8 mouse cellular contexts compared by ENCODE assay signal in genomic region chr6:120464406-120464939, GRCm38 (mm10). TPM values are rescaled to one million over a fixed set of nuclear protein-coding genes. Genes with fewer than 3 reads are reported as not detected.
DNase-seq lines count a peak whose midpoint lies in the region; ATAC-seq and TF ChIP-seq lines count a peak whose summit lies in the region.

No protein-coding gene starts in this region.

- WGBS in kidney, postnatal 0 days, result 39% methylated on average over 9 of the region's 9 CpGs
- 62% methylated on average over 9 of the region's 9 CpGs for WGBS in forebrain, embryonic 10.5 days
- 33% methylated on average over 9 of the region's 9 CpGs for WGBS in liver, embryonic 12.5 days (ENCODE audit: insufficient replicate concordance)

- ATAC-seq in kidney, postnatal 0 days (replicated peaks; ENCODE audit: low FRiP score, low read depth), result no peak
- no peak for ATAC-seq in liver, embryonic 12.5 days

- peak overlapping the region; percentile 64 for H3K4me3 ChIP-seq in kidney, postnatal 0 days (replicated peaks; ENCODE audit: low read depth, low read length)
- H3K4me3 ChIP-seq in MEL (ENCODE audit: control insufficient read depth in 1 of 2, insufficient read depth in 1 of 2, low read depth in 2 of 2, low read length in 2 of 2), result peak overlapping the region; percentile 88
- peak overlapping the region; percentile 70 for H3K4me3 ChIP-seq in forebrain, embryonic 10.5 days
- peak overlapping the region; percentile 80 for H3K4me3 ChIP-seq in liver, embryonic 12.5 days

- H3K4me2 ChIP-seq in kidney, postnatal 0 days (ENCODE audit: low read length), result peak overlapping the region; percentile 89
- H3K4me2 ChIP-seq in liver, embryonic 12.5 days, result peak overlapping the region; percentile 98

- no peak overlapping the region for H3K9ac ChIP-seq in kidney, postnatal 0 days (ENCODE audit: low read depth, low read length)
- peak overlapping the region; percentile 93 for H3K9ac ChIP-seq in MEL (ENCODE audit: control insufficient read depth, low read depth, low read length, poor library complexity, severe bottlenecking)
- H3K9ac ChIP-seq in liver, embryonic 12.5 days, result peak overlapping the region; percentile 85

- 0 out of 2 replicates have a peak, but pooled peaks cover 9% of the 10 kb centered on the region for H3K4me1 ChIP-seq in kidney, postnatal 0 days (replicated peaks; ENCODE audit: insufficient read depth, low read length)
- peaks cover 23 to 35% of the 10 kb centered on the region in 2 experiments for H3K4me1 ChIP-seq in MEL (ENCODE audit: control insufficient read depth in 1 of 2, insufficient read depth in 2 of 2, low read length in 2 of 2)
- peaks cover 19% of the 10 kb centered on the region for H3K4me1 ChIP-seq in forebrain, embryonic 10.5 days
- peaks cover 61% of the 10 kb centered on the region for H3K4me1 ChIP-seq in liver, embryonic 12.5 days

- TF ChIP-seq CTCF in kidney, postnatal 0 days (IDR thresholded peaks at IDR 0.05; ENCODE audit: low read depth), result no peak
- no peak for TF ChIP-seq CTCF in MEL (IDR thresholded peaks at IDR 0.05 in 2 of 3, conservative IDR thresholded peaks at IDR 0.05 in 1 of 3; ENCODE audit: control insufficient read depth in 1 of 3, insufficient read depth in 1 of 3, low read depth in 2 of 3, low read length in 3 of 3, poor library complexity in 1 of 3, severe bottlenecking in 1 of 3)

- TF ChIP-seq POLR2A in MEL (IDR thresholded peaks at IDR 0.05; ENCODE audit: control insufficient read depth in 1 of 2, insufficient read depth in 1 of 2, low read depth in 1 of 2, low read length in 2 of 2, poor library complexity in 1 of 2), result no peak

- H3K27me3 ChIP-seq in kidney, postnatal 0 days (ENCODE audit: insufficient read depth, low read length), result no peaks in the 10 kb centered on the region
- no peaks in the 10 kb centered on the region for H3K27me3 ChIP-seq in MEL (ENCODE audit: control insufficient read depth in 1 of 2, insufficient read depth in 2 of 2, low read length in 2 of 2)
- peaks cover 54% of the 10 kb centered on the region for H3K27me3 ChIP-seq in forebrain, embryonic 10.5 days (ENCODE audit: poor library complexity, severe bottlenecking)
- H3K27me3 ChIP-seq in liver, embryonic 12.5 days (replicated peaks), result peaks cover 15% of the 10 kb centered on the region

- H3K27ac ChIP-seq in kidney, postnatal 0 days, result no peak overlapping the region
- H3K27ac ChIP-seq in MEL (ENCODE audit: control insufficient read depth, low read depth, low read length), result peak overlapping the region; percentile 32
- H3K27ac ChIP-seq in forebrain, embryonic 10.5 days, result no peak overlapping the region
- peak overlapping the region; percentile 57 for H3K27ac ChIP-seq in liver, embryonic 12.5 days

- no peak for TF ChIP-seq RAD21 in MEL (IDR thresholded peaks at IDR 0.05; ENCODE audit: low read depth, low read length)

- TF ChIP-seq EP300 in MEL (IDR thresholded peaks at IDR 0.05; ENCODE audit: low read depth in 1 of 2, low read length in 2 of 2), result no peak

- no peaks in the 10 kb centered on the region for H3K9me3 ChIP-seq in kidney, postnatal 0 days (replicated peaks; ENCODE audit: low read length)
- no peaks in the 10 kb centered on the region for H3K9me3 ChIP-seq in MEL (replicated peaks; ENCODE audit: insufficient read depth, low read length)
- H3K9me3 ChIP-seq in forebrain, embryonic 10.5 days, result no peaks in the 10 kb centered on the region
- H3K9me3 ChIP-seq in liver, embryonic 12.5 days (replicated peaks), result no peaks in the 10 kb centered on the region

- H3K79me2 ChIP-seq in MEL (ENCODE audit: control insufficient read depth, insufficient read depth, low read length, poor library complexity), result peaks cover 44% of the 10 kb centered on the region

- H3K36me3 ChIP-seq in kidney, postnatal 0 days (ENCODE audit: insufficient read depth, low read length), result no peaks in the 10 kb centered on the region
- peaks cover 0 to 34% of the 10 kb centered on the region in 2 experiments; a peak in 2 of 4 replicates for H3K36me3 ChIP-seq in MEL (ENCODE audit: control insufficient read depth in 1 of 2, insufficient read depth in 2 of 2, low read length in 2 of 2)
- H3K36me3 ChIP-seq in forebrain, embryonic 10.5 days (replicated peaks), result no peaks in the 10 kb centered on the region
- no peaks in the 10 kb centered on the region for H3K36me3 ChIP-seq in liver, embryonic 12.5 days

- no peak for DNase-seq in kidney, postnatal 0 days (ENCODE audit: low spot score)
- DNase-seq in kidney, adult 8-10 months, result no peak
- no peak for DNase-seq in MEL (ENCODE audit: low read depth, low spot score)
- no peak for DNase-seq in forebrain, embryonic 10.5 days (ENCODE audit: extremely low spot score, low spot score)
- no peak for DNase-seq in layer of hippocampus, adult 18-20 months (ENCODE audit: low spot score in 2 of 2)
- DNase-seq in natural killer cell, adult 2 months (ENCODE audit: low spot score in 2 of 2), result no peak
- DNase-seq in gastrocnemius, postnatal 25 days, result no peak

TF ChIP-seq in MEL, 35 proteins besides CTCF, POLR2A, EP300 and RAD21:
- TF ChIP-seq POLR2AphosphoS2 (IDR thresholded peaks at IDR 0.05; ENCODE audit: low read length), result no peak
- no peak for TF ChIP-seq USF1 (IDR thresholded peaks at IDR 0.05; ENCODE audit: low read depth, low read length)
- TF ChIP-seq RCOR1 (IDR thresholded peaks at IDR 0.05; ENCODE audit: low read depth, low read length), result no peak; the same call in 1 of the 2 replicates
- 0 out of 2 replicates have a peak, but pooled peaks have one; percentile 10 for TF ChIP-seq GATA1 (IDR thresholded peaks at IDR 0.05; ENCODE audit: low read depth, low read length)
- peak; percentile 6; the same call in 1 of the 2 replicates for TF ChIP-seq SIN3A (IDR thresholded peaks at IDR 0.05; ENCODE audit: low read length)
- no peak for TF ChIP-seq POLR2AphosphoS5 (IDR thresholded peaks at IDR 0.05; ENCODE audit: borderline replicate concordance, low read depth, low read length)
- TF ChIP-seq MEF2A (IDR thresholded peaks at IDR 0.05; ENCODE audit: extremely low read depth, insufficient replicate concordance, low read depth, low read length, poor library complexity, severe bottlenecking), result no peak
- no peak for TF ChIP-seq SMC3 (IDR thresholded peaks at IDR 0.05; ENCODE audit: low read depth, low read length)

RNA-seq across cellular contexts. Expression of gene Il17ra, which starts 1.4 kb away (rescaled TPM):
- 3.8 and 5.2 TPM in 2 replicates for polyA plus RNA-seq in kidney, postnatal 0 days (2015; fragmentation: Nextera tagmentation; extraction: Ambion mirVana)
- total RNA-seq in MEL (2012; rRNA removed), result 18.0 and 19.5 TPM in 2 replicates
- 10 to 100 TPM in 1 of 2 experiments, not detected in 1; 43.3 TPM for polyA plus RNA-seq in MEL (2012; ENCODE audit: insufficient read depth in 1 of 2, insufficient read length in 2 of 2, low read depth in 1 of 2, low replicate concordance in 2 of 2, missing spikeins in 1 of 2)
- polyA plus RNA-seq in forebrain, embryonic 10.5 days (2016; fragmentation: Nextera tagmentation; extraction: Ambion mirVana), result 4.1 and 4.4 TPM in 2 replicates
- polyA plus RNA-seq in liver, embryonic 12.5 days (2016; fragmentation: Nextera tagmentation; extraction: Ambion mirVana), result 13.3 and 14.8 TPM in 2 replicates
- 1 to 10 TPM; 8.7 to 8.8 TPM for total RNA-seq in layer of hippocampus, adult 18-20 months (2021)
- total RNA-seq in gastrocnemius, postnatal 25 days (2021), result 1 to 10 TPM; 1.2 to 1.4 TPM

RNA-seq across cellular contexts. Expression of gene Tmem121b, which starts 29.1 kb away (rescaled TPM):
- polyA plus RNA-seq in kidney, postnatal 0 days (2015; fragmentation: Nextera tagmentation; extraction: Ambion mirVana), result 0.12 and 0.13 TPM in 2 replicates
- not detected in 2 replicates for total RNA-seq in MEL (2012; rRNA removed)
- under 1 TPM in 1 of 2 experiments, not detected in 1; 0.18 TPM for polyA plus RNA-seq in MEL (2012; ENCODE audit: insufficient read depth in 1 of 2, insufficient read length in 2 of 2, low read depth in 1 of 2, low replicate concordance in 2 of 2, missing spikeins in 1 of 2)
- polyA plus RNA-seq in forebrain, embryonic 10.5 days (2016; fragmentation: Nextera tagmentation; extraction: Ambion mirVana), result 0.27 and 0.47 TPM in 2 replicates
- polyA plus RNA-seq in liver, embryonic 12.5 days (2016; fragmentation: Nextera tagmentation; extraction: Ambion mirVana), result 0.02 TPM in 1 of 2 replicates, not detected in the other
- total RNA-seq in layer of hippocampus, adult 18-20 months (2021), result 10 to 100 TPM; 37.4 to 40.7 TPM
- total RNA-seq in gastrocnemius, postnatal 25 days (2021), result not detected

Comparison
In these comparisons a context has a peak if more than half of its experiments do, and no peak if none do; other contexts are left out.
1. H3K27ac ChIP-seq: peak in MEL (single experiment) and liver, embryonic 12.5 days (single experiment); none in kidney, postnatal 0 days (single experiment) and forebrain, embryonic 10.5 days (single experiment).
2. Peak in every context shown above with its lines, with median percentiles within 50 percentile points of each other: H3K4me3 ChIP-seq.